Mouse (Mus musculus): ENCODE measurements around the gene Olfr247.
"Not testable (repeated sequence)": the region's sequence is repeated elsewhere in the genome, so short reads cannot be mapped to it uniquely, and the experiment has no call there.

Gene Olfr247

GRCm38 (mm10) chr10:129976040-129976439 lies at the start of gene Olfr247:
Gene Olfr247, minus strand, starts transcription at chr10:129976140.
- not testable (repeated sequence) for DNase-seq (ENCODE audit: low read depth, low spot score)

GRCm38 (mm10) chr10:130012321-130012720 lies 36.4 kb upstream of the Olfr247 start, which contains the start of gene Olfr820:
Gene Olfr820, plus strand, starts transcription at chr10:130012621.
- no peak for DNase-seq (ENCODE audit: low read depth, low spot score)

GRCm38 (mm10) chr10:130005366-130005765 lies 29.4 kb upstream of the Olfr247 start:
- not testable (repeated sequence) for DNase-seq (ENCODE audit: low read depth, low spot score)

GRCm38 (mm10) chr10:130004104-130004503 lies 28.2 kb upstream of the Olfr247 start:
- DNase-seq (ENCODE audit: low read depth, low spot score): not testable (repeated sequence)

GRCm38 (mm10) chr10:129984962-129985361 lies 9.0 kb upstream of the Olfr247 start, which contains the start of gene Gm10310:
Gene Gm10310, minus strand, starts transcription at chr10:129985062.
- not testable (repeated sequence) for DNase-seq (ENCODE audit: low read depth, low spot score)

GRCm38 (mm10) chr10:129981867-129982266 lies 5.9 kb upstream of the Olfr247 start:
- not testable (repeated sequence) for DNase-seq (ENCODE audit: low read depth, low spot score)

GRCm38 (mm10) chr10:129972994-129973393 lies 2.9 kb downstream of the Olfr247 start:
- not testable (repeated sequence) for DNase-seq (ENCODE audit: low read depth, low spot score)

- DNase-seq (ENCODE audit: low read depth, low spot score): not testable (repeated sequence)
These were observed 8.8 kb downstream of the Olfr247 start, which contains the start of gene Olfr819 for GRCm38 (mm10) chr10:129967166-129967565. Gene Olfr819, minus strand, starts transcription at chr10:129967266.

- DNase-seq (ENCODE audit: low read depth, low spot score): not testable (repeated sequence)
These were observed 9.7 kb downstream of the Olfr247 start for GRCm38 (mm10) chr10:129966232-129966631.

- DNase-seq (ENCODE audit: low read depth, low spot score): no peak
These were observed 26.9 kb downstream of the Olfr247 start, which contains the start of gene Olfr818 for GRCm38 (mm10) chr10:129949000-129949399. Gene Olfr818, minus strand, starts transcription at chr10:129949100.

Measured in retina, postnatal 7 days (tissue).